Mouse (Mus musculus) heart, adult 2 months (tissue): ENCODE results near the gene Ppl. TPM values are rescaled to one million over a fixed set of nuclear protein-coding genes. Genes with fewer than 3 reads are reported as not detected.
A peak's percentile ranks its signal among the peaks of the same experiment; 100 is the strongest.

Experiments used
- DNase-seq, 2 experiments: peaks; one replicate each; pipeline ENCODE4 v3.0.0; 2021
- H3K27ac ChIP-seq: fragments of 200-600 bp; 2 replicates; pipeline ENCODE4 v1.8.1; 2022
- H3K27me3 ChIP-seq: fragments of 200-500 bp; 2 replicates; pipeline ENCODE4 v1.6.1; 2012; ENCODE audit warnings: mild to moderate bottlenecking, low read length, inconsistent platforms, mixed read lengths; ENCODE audit not compliant: control insufficient read depth, insufficient read depth
- H3K36me3 ChIP-seq: fragments of 200-500 bp; 2 replicates; pipeline ENCODE4 v1.6.1; 2012; ENCODE audit warnings: low read length, inconsistent platforms; ENCODE audit not compliant: control insufficient read depth, insufficient read depth
- H3K4me1 ChIP-seq: fragments of 200-500 bp; 2 replicates; pipeline ENCODE4 v1.6.1; 2011; ENCODE audit warnings: low read length; ENCODE audit not compliant: control insufficient read depth, insufficient read depth
- H3K4me3 ChIP-seq: fragments of 200-600 bp; 2 replicates; pipeline ENCODE4 v1.8.1; 2022
- H3K79me2 ChIP-seq: fragments of 200-500 bp; replicated peaks from 2 replicates; pipeline ENCODE4 v1.6.1; 2012; ENCODE audit warnings: mild to moderate bottlenecking, inconsistent platforms, low read length, moderate library complexity, mixed read lengths; ENCODE audit not compliant: control insufficient read depth, insufficient read depth
- H3K9ac ChIP-seq: fragments of 200-500 bp; 2 replicates; pipeline ENCODE4 v1.6.1; 2012; ENCODE audit warnings: low read depth, mild to moderate bottlenecking, control low read depth, inconsistent platforms, low read length, mixed read lengths
- CTCF ChIP-seq: fragments of 200-600 bp; IDR thresholded peaks from 2 replicates; pipeline ENCODE4 v1.8.1; 2022; ENCODE audit warnings: antibody characterized with exemption, mild to moderate bottlenecking, moderate library complexity
- EP300 ChIP-seq: fragments of 200-500 bp; IDR thresholded peaks from 2 replicates; pipeline ENCODE4 v1.6.1; 2011; ENCODE audit warnings: low read depth, low read length, control low read depth; ENCODE audit not compliant: insufficient read depth
- POLR2A ChIP-seq: fragments of 200-500 bp; IDR thresholded peaks from 2 replicates; pipeline ENCODE4 v1.6.1; 2011; ENCODE audit warnings: mild to moderate bottlenecking, low read depth, low read length, control low read depth; ENCODE audit not compliant: insufficient read depth
- WGBS: fragments of 180-500 bp; shearing (Covaris S2); methylation state at CpG from one replicate; pipeline ENCODE4 v1.1.7; 2018; 5-methylcytosine and 5-hydroxymethylcytosine counted together
- intact Hi-C: fragments of 180-260 bp; cut with DNase I; formaldehyde crosslinking; loops from one replicate; pipeline ENCODE4 v1.15.1; 2025
- long read RNA-seq: library from polyadenylated mRNA; stranded (forward); transcript quantifications from one replicate; pipeline ENCODE4 v2.0.0, GENCODE M21; 2021
- polyA plus RNA-seq: library from polyadenylated mRNA; depleted of rRNA; stranded (reverse); fragments of >200 nt; gene quantifications from 2 replicates; pipeline ENCODE4 v1.2.3, GENCODE M21; 2012; rRNA removed
- total RNA-seq, 2 experiments: library from RNA; stranded (reverse); gene quantifications; 2 replicates each; pipeline ENCODE4 v1.2.3; 2021

Ppl gene
- total RNA-seq (1 to 10 TPM; 4.5 to 9.4 TPM), polyA plus RNA-seq (2.0 and 2.5 TPM in 2 replicates)
- long read RNA-seq, full-length matches to known transcripts: 1 of 4 reads
- long read RNA-seq, partial matches to known transcripts: 1 of 4 reads
- long read RNA-seq, other reads (novel, unspliced or antisense): 2 of 4 reads

DNA sequence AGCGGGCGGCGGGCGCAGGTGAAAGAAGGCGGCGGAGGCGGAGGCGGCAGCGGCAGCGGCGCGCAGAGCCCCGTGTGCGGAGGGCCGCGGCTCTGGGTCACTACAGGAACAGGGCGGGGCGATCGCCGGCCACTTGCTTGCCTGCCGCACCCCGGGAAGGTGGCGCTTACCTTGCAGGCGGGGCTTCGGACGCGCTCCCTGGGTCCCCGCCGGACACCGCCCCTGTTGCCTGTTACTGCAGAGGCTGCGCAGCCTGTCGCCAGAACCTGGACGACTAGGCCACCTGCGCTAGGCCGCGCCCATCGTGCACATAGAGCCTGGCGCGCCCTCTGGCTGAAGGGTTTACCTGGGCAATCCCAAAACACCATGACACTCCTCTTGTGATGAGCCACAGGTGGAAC is at the start of gene Ppl:
Gene Ppl, minus strand, starts transcription at position 21 of the 401 bp plus-strand sequence.
- Histone ChIP-seq H3K27me3 (peaks cover 4% of the 10 kb centered on the region; the same call in 1 of the 2 replicates), H3K9ac (peak within 1 kb of the TSS; percentile 61), H3K79me2 (no peaks in the 10 kb centered on the region), H3K4me3 (peak within 1 kb of the TSS; percentile 51), H3K27ac (peak within 1 kb of the TSS; percentile 18), H3K36me3 (no peaks in the 10 kb centered on the region), H3K4me1 (peaks cover 9% of the 10 kb centered on the region)
- peak; percentile 73 to 80 for DNase-seq
- no peak for TF ChIP-seq POLR2A
- no peak for TF ChIP-seq EP300
- TF ChIP-seq CTCF: peak; percentile 25; the same call in 1 of the 2 replicates
- intact Hi-C loops: loop anchor here (5.0 kb wide), 1 partner anchor 80 kb away; the partner anchor contains the start of gene Ubn1
- WGBS: 3% methylated on average over 39 of the region's 39 CpGs

DNA sequence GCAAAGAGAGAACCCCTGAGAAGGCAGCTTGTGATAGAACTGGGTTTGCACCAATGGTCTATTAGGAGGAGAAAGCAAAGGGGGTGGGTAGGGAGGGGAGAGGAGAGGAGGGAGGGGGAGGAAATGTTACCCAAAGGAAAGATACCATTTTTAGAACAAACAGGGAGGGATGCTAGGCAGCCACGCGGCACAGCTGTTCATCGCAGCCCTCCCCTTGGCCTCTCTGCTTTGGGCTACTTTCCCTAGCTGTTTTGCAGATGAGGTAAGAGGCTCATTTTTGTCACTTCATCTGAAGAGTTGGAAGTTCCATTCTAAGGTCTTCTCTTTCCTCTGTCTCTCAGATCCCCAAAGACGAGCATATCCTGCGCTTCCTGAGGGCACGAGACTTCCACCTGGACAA is 40.4 kb upstream of the Ppl start:
- TF ChIP-seq EP300 (no peak), CTCF (no peak), POLR2A (no peak)
- DNase-seq: no peak
- Histone ChIP-seq H3K4me1 (peaks cover 8% of the 10 kb centered on the region), H3K9ac (no peak overlapping the region), H3K4me3 (no peak overlapping the region), H3K36me3 (no peaks in the 10 kb centered on the region), H3K79me2 (no peaks in the 10 kb centered on the region), H3K27me3 (no peaks in the 10 kb centered on the region), H3K27ac (no peak overlapping the region)
- 48% methylated on average over 6 of the region's 6 CpGs for WGBS
- intact Hi-C loops: no loop called here

DNA sequence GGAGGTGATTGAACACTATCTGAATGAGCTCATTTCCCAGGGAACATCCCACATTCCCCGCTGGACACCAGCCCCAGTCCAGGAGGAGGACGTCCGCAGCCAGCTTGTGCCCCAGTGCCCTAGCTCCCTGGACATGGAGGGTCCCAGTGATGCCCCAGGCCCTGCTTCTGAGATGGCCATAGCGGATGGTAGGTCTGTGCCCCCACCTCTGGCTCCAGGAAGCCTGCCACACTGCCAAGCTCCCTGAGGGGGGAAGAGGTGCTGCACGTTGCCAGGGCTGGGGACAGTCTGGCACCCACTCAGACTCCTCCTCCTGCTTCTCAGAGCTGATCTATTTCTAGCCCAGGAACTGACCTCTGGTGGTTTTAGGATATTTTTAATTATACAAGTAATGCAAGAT is 36.6 kb upstream of the Ppl start:
- TF ChIP-seq EP300 (no peak), POLR2A (no peak), CTCF (no peak)
- DNase-seq: peak; percentile 62 to 78
- intact Hi-C loops: no loop called here
- Histone ChIP-seq H3K36me3 (no peaks in the 10 kb centered on the region), H3K4me3 (no peak overlapping the region), H3K27me3 (no peaks in the 10 kb centered on the region), H3K79me2 (no peaks in the 10 kb centered on the region), H3K4me1 (peaks cover 10% of the 10 kb centered on the region), H3K9ac (peak overlapping the region; percentile 28), H3K27ac (peak overlapping the region; percentile 76)
- 15% methylated on average over 5 of the region's 5 CpGs for WGBS

DNA sequence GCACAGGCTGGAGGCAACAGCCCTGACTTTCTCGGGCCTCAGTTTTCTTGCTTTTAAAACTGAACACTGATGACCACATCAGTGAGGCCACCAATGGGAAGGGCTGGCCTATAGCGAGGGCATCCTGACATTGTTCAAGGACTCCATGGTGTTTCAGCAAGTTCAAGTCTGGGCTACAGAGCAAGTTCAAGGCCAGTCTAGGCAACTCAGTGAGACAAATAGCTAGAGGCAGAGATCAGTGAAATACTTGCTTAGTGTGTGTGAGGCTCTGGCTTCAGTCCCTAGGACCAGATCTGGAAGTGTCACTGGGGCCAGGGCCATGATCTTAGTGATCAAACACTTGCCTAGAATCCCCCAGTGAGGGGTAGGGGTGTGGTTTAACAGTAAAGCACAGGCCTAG is 35.8 kb upstream of the Ppl start:
- peaks cover 10% of the 10 kb centered on the region for H3K4me1 ChIP-seq
- H3K36me3 ChIP-seq: no peaks in the 10 kb centered on the region
- no peak for TF ChIP-seq EP300
- no peak for TF ChIP-seq POLR2A
- no peak for TF ChIP-seq CTCF
- no peak overlapping the region for H3K9ac ChIP-seq
- H3K79me2 ChIP-seq: no peaks in the 10 kb centered on the region
- intact Hi-C loops: no loop called here
- H3K27ac ChIP-seq: peak overlapping the region; percentile 76
- no peak overlapping the region for H3K4me3 ChIP-seq
- DNase-seq: no peak
- WGBS: 86% methylated on average over 2 of the region's 2 CpGs
- no peaks in the 10 kb centered on the region for H3K27me3 ChIP-seq

DNA sequence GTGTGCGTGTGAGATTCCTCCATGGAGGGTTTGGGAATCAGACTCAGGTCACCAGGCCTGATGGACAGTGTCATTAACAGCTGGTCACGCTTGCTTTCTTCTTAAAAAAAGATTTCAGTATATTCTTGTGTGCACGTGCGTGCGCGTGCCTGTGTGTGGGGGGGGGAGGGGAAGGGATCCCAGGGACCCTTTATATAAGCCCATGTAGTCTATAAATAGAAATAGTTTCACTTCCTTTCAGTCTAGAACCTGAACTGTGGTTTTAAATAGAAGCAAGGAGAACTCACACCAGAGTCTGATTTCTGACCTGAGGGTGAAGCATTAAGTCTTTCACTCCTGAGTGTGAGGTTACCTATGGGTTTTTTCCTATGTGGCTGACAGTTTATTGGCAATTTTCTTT is 32.1 kb upstream of the Ppl start:
- Histone ChIP-seq H3K4me1 (peaks cover 8% of the 10 kb centered on the region), H3K4me3 (no peak overlapping the region), H3K27me3 (no peaks in the 10 kb centered on the region), H3K9ac (no peak overlapping the region), H3K27ac (no peak overlapping the region; the same call in 1 of the 2 replicates), H3K36me3 (no peaks in the 10 kb centered on the region), H3K79me2 (no peaks in the 10 kb centered on the region)
- intact Hi-C loops: no loop called here
- WGBS: 43% methylated on average over 6 of the region's 6 CpGs
- DNase-seq: no peak
- TF ChIP-seq POLR2A: no peak
- no peak for TF ChIP-seq CTCF
- TF ChIP-seq EP300: no peak

DNA sequence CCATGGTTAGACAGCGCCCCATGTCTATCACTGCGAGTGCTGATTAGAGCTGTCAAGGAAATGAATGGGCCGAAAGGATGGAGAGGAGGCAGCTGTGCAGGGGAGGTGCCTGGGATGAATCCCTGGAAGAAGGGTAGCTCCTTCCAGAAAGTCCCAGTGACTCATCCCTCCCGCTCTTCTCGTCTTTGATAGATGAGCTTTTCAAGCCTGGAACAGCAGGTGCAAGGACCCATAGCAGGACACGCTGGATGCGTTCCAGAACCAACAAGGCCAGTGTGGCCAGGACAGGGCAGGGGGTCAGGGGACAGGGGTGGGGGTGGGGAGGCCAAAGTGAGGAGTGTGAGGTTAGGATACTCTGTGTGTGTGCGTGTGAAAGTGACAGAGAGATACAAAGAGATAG is 27.0 kb upstream of the Ppl start:
- Histone ChIP-seq H3K9ac (no peak overlapping the region), H3K4me1 (no peaks in the 10 kb centered on the region), H3K79me2 (no peaks in the 10 kb centered on the region), H3K27ac (no peak overlapping the region), H3K36me3 (no peaks in the 10 kb centered on the region), H3K27me3 (no peaks in the 10 kb centered on the region), H3K4me3 (no peak overlapping the region)
- DNase-seq: no peak
- WGBS: 40% methylated on average over 8 of the region's 8 CpGs
- intact Hi-C loops: no loop called here
- TF ChIP-seq EP300 (no peak), POLR2A (no peak), CTCF (no peak)
